Mouse (Mus musculus) E14TG2a.4 (cell line): ENCODE measurements around the gene Wdsub1.

Source experiments
- CTCF ChIP-seq: conservative IDR thresholded peaks from 2 replicates; pipeline ENCODE4 v1.5.1; 2014; ENCODE audit warnings: low read length
- NANOG ChIP-seq: IDR thresholded peaks from 2 replicates; pipeline ENCODE4 v1.6.1; 2014; ENCODE audit warnings: borderline replicate concordance, low read length, mixed read lengths

GRCm38 (mm10) chr2:59841944-59842343 lies 40.4 kb downstream of the Wdsub1 start:
- no peak for TF ChIP-seq CTCF
- TF ChIP-seq NANOG: no peak
